Mouse (Mus musculus) forebrain, embryonic 13.5 days (tissue): ENCODE results near the gene Myo16. TPM values are rescaled to one million over a fixed set of nuclear protein-coding genes. Genes with fewer than 3 reads are reported as not detected.

Experiments used
- ATAC-seq: fragments of 200-750 bp; cut with Nextera tagmentation; 2 replicates; pipeline ENCODE4 v1.8.0; 2017
- H3K27ac ChIP-seq: fragments of 300-500 bp; sonication (generic); 2 replicates; pipeline ENCODE4 v1.5.1; 2015; ENCODE audit warnings: inconsistent platforms, mild to moderate bottlenecking, moderate library complexity
- H3K27me3 ChIP-seq: fragments of 300-500 bp; sonication (generic); 2 replicates; pipeline ENCODE4 v1.6.1; 2015; ENCODE audit warnings: mild to moderate bottlenecking, inconsistent platforms
- H3K36me3 ChIP-seq: fragments of 300-500 bp; sonication (generic); 2 replicates; pipeline ENCODE4 v1.6.1; 2015; ENCODE audit warnings: mild to moderate bottlenecking, inconsistent platforms; ENCODE audit not compliant: poor library complexity, severe bottlenecking
- H3K4me1 ChIP-seq: fragments of 300-500 bp; sonication (generic); 2 replicates; pipeline ENCODE4 v1.6.1; 2015; ENCODE audit warnings: inconsistent platforms
- H3K4me2 ChIP-seq: fragments of 300-500 bp; sonication (generic); 2 replicates; pipeline ENCODE4 v1.6.1; 2015; ENCODE audit warnings: inconsistent platforms, mild to moderate bottlenecking, moderate library complexity
- H3K4me3 ChIP-seq: fragments of 300-500 bp; sonication (generic); 2 replicates; pipeline ENCODE4 v1.5.1; 2015; ENCODE audit warnings: mild to moderate bottlenecking, inconsistent platforms
- H3K9ac ChIP-seq: fragments of 300-500 bp; sonication (generic); 2 replicates; pipeline ENCODE4 v1.6.1; 2015; ENCODE audit warnings: mild to moderate bottlenecking, inconsistent platforms
- H3K9me3 ChIP-seq: fragments of 300-500 bp; sonication (generic); replicated peaks from 2 replicates; pipeline ENCODE4 v1.6.1; 2016; ENCODE audit warnings: inconsistent platforms
- WGBS: fragments of 180-500 bp; shearing (Covaris S2); methylation state at CpG from one replicate; pipeline ENCODE4 v1.1.7; 2015; 5-methylcytosine and 5-hydroxymethylcytosine counted together
- polyA plus RNA-seq: library from polyadenylated mRNA; unstranded; fragments of >200 nt; fragmentation: Nextera tagmentation; extraction: Ambion mirVana; gene quantifications from 2 replicates; pipeline ENCODE4 v1.2.1, GENCODE M21; 2015

Gene Myo16
- polyA plus RNA-seq, 1 experiment from 2014 or later, result 2.0 TPM

DNA sequence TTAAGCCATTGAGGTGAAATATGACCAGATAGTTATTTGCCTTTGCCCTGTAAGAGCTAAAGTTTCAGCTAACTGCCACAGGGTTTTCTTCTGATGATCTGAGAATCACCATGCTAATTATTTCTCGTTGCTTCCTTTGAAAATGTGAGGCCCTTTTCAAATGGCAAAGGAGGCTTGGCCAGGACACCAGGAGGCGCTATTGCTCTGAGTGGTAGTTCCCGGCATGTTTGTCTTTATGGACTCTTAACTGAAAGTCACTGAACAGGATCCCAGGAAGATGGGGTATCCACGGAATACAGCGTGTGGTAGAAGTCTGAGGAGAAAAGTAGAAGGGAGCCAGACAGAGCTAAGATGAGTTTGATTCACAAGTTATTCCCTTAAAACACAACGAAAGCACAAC is 420.4 kb downstream of the Myo16 start:
- H3K4me2 ChIP-seq, result no peak overlapping the region
- WGBS, result 20% methylated on average over 6 of the region's 6 CpGs
- no peak overlapping the region for H3K27ac ChIP-seq
- H3K4me3 ChIP-seq, result no peak overlapping the region
- no peaks in the 10 kb centered on the region for H3K4me1 ChIP-seq
- no peak overlapping the region for H3K9ac ChIP-seq
- no peaks in the 10 kb centered on the region for H3K9me3 ChIP-seq
- H3K36me3 ChIP-seq, result no peaks in the 10 kb centered on the region
- ATAC-seq, result no peak
- 0 out of 2 replicates have a peak, but pooled peaks cover 3% of the 10 kb centered on the region for H3K27me3 ChIP-seq

DNA sequence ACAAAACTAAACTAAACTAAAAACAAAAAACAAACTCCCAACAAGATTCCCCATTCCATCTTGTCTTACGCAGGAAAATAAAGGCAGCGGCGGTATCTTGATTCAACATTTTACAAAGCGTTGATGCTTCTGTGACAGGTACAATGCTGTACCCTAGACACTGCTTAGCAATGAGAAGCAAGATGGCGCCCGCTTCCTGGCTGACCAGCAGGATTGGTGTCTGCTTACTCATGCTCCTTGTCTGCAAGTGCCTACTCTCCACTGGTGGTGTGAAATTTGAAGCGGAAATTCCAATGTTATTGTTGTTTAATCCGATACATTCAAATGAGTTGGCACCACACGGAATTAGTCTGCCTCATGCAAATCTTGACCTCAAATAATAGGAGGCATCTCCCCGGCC is 421.5 kb downstream of the Myo16 start:
- no peaks in the 10 kb centered on the region for H3K36me3 ChIP-seq
- H3K4me1 ChIP-seq, result no peaks in the 10 kb centered on the region
- H3K27ac ChIP-seq, result no peak overlapping the region
- no peak overlapping the region for H3K4me2 ChIP-seq
- H3K27me3 ChIP-seq, result 0 out of 2 replicates have a peak, but pooled peaks cover 3% of the 10 kb centered on the region
- WGBS, result 92% methylated on average over 10 of the region's 10 CpGs
- H3K4me3 ChIP-seq, result no peak overlapping the region
- ATAC-seq, result no peak
- H3K9me3 ChIP-seq, result no peaks in the 10 kb centered on the region
- H3K9ac ChIP-seq, result no peak overlapping the region

DNA sequence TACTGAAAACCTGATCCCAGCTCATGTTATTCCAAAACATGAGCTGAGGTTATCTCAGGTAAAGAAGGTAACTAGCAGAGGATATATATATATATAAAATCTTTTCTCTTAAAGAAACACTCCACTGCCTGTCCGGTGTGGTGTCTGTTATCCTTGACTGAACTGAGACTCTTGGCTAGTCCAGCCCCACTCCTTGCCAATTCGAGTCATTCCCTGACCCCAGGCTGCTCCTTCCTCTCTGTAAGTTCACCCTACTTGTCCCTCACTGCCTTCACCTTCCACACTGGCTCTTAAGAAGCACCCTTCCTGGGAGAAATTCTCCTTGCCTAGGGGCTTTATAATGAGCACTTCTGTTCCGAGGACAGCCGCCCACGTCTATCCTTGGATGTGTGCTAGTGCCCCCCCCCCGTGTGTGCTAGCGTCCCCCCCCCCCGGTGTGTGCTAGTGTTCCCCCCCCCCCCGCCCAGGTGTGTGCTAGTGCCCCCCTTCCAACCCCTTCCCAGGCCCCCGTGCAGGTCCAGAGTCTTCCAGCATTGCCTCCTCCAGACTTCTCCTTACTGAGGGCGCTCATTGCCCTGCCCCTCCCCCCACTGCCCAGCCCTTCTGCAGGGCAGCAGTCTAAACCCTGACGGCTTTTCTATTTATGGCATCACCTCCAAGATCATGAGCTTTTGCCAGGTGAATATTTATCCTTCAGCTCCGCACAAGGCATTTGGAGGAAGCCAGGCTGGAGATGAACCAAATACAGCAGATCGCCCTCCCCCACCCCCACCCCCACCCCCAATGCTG is 433.4 kb downstream of the Myo16 start:
- Histone ChIP-seq H3K27me3 (no peaks in the 10 kb centered on the region), H3K9ac (no peak overlapping the region), H3K4me2 (no peak overlapping the region), H3K27ac (no peak overlapping the region), H3K4me1 (peaks cover 11% of the 10 kb centered on the region), H3K36me3 (no peaks in the 10 kb centered on the region), H3K9me3 (no peaks in the 10 kb centered on the region), H3K4me3 (no peak overlapping the region)
- ATAC-seq, result no peak
- WGBS, result 29% methylated on average over 12 of the region's 14 CpGs

DNA sequence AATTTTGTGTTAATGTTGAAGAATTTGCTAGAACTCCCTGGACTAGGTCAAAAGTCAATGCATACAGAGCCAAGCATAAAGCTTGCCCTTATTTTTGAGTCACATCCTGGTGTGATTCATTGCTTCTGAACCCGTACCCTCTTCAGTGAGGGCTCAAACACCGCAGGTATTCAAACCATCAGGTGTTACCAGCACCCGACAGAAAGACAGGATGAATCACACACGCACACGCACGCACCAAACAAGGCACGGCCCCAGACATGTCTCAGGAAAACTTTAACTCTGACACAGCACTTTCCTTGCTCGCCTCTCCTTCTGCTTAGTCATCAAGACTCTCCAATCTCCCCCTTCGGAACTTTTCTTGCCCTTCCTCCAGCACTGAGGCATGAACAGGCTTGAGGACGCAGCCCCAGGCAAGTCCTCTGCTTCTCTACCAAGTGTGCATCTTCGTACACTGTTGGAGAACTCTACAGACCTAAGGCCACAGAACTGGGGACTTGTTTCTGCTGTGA is 435.8 kb downstream of the Myo16 start:
- 89% methylated on average over 11 of the region's 11 CpGs for WGBS
- Histone ChIP-seq H3K27ac (no peak overlapping the region), H3K4me2 (no peak overlapping the region), H3K4me3 (no peak overlapping the region), H3K4me1 (peaks cover 14% of the 10 kb centered on the region), H3K36me3 (no peaks in the 10 kb centered on the region), H3K27me3 (no peaks in the 10 kb centered on the region), H3K9ac (no peak overlapping the region), H3K9me3 (no peaks in the 10 kb centered on the region)
- ATAC-seq, result no peak

DNA sequence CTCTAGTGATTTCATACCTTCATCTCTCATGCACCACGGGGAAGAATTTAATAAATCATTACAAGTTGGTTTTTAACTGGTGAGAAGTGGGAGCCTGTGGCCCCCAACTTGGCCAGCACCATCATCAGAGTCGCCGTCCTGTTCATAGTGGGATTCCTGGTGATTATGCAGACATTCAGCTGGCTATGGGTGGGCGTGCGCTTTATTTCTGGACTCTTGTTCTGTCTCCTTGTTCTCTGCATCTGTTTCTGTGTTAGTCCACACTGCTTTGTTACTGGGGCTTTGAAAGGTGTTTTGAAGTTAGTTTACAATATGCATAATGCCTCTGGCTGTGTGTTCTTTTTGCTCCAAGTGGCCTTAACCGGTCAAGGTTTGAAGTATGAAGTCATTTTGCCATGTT is 439.2 kb downstream of the Myo16 start:
- no peak for ATAC-seq
- Histone ChIP-seq H3K27ac (no peak overlapping the region), H3K9ac (no peak overlapping the region), H3K4me1 (0 out of 2 replicates have a peak, but pooled peaks cover 3% of the 10 kb centered on the region), H3K27me3 (0 out of 2 replicates have a peak, but pooled peaks cover 6% of the 10 kb centered on the region), H3K4me2 (no peak overlapping the region), H3K9me3 (no peaks in the 10 kb centered on the region), H3K4me3 (no peak overlapping the region), H3K36me3 (no peaks in the 10 kb centered on the region)
- WGBS, result 93% methylated on average over 6 of the region's 6 CpGs

DNA sequence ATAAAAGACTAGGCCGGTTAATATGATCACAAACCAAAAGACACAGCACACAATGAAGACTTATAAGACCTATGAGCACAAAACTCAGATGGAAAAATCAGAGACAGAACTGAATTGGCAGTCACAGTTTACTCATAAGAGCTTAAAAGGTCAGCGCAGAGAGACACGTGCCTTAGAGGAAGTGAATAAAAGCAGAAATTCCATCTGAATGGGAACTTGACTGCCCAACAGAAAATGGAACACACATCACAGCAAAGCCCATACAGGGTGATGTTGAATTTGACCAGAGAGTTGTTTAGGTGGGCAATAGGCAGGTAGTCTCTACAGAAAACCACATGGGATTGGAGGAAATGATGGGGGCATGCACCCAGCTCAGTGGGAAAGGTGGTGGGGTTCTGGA is 442.6 kb downstream of the Myo16 start:
- ATAC-seq, result no peak
- Histone ChIP-seq H3K4me2 (no peak overlapping the region), H3K27me3 (0 out of 2 replicates have a peak, but pooled peaks cover 6% of the 10 kb centered on the region), H3K9ac (no peak overlapping the region), H3K9me3 (no peaks in the 10 kb centered on the region), H3K4me1 (0 out of 2 replicates have a peak, but pooled peaks cover 3% of the 10 kb centered on the region), H3K27ac (no peak overlapping the region), H3K36me3 (no peaks in the 10 kb centered on the region), H3K4me3 (no peak overlapping the region)
- WGBS, result 79% methylated on average over 3 of the region's 3 CpGs

DNA sequence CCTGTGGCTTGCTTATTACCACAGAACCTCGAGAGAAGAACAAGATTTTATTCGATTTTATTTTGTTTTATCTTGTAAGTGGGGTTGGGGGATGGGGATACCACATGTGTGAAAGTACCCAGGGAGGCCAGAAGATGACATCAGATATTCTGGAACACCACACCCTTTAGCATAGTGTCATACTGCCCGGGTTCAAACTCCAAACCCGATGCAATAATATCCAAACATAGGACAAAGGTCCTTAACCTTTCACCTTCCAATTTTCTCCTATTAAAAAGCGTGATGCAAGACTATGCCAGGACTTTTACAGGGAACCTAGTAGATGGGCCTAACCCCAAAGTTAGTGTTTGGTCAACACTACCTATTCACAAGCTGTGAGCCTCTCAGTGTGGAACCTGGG is 443.9 kb downstream of the Myo16 start:
- Histone ChIP-seq H3K9ac (no peak overlapping the region), H3K4me1 (0 out of 2 replicates have a peak, but pooled peaks cover 3% of the 10 kb centered on the region), H3K4me2 (no peak overlapping the region), H3K36me3 (no peaks in the 10 kb centered on the region), H3K27ac (no peak overlapping the region), H3K4me3 (no peak overlapping the region), H3K27me3 (0 out of 2 replicates have a peak, but pooled peaks cover 6% of the 10 kb centered on the region), H3K9me3 (no peaks in the 10 kb centered on the region)
- 93% methylated on average over 5 of the region's 5 CpGs for WGBS
- no peak for ATAC-seq

DNA sequence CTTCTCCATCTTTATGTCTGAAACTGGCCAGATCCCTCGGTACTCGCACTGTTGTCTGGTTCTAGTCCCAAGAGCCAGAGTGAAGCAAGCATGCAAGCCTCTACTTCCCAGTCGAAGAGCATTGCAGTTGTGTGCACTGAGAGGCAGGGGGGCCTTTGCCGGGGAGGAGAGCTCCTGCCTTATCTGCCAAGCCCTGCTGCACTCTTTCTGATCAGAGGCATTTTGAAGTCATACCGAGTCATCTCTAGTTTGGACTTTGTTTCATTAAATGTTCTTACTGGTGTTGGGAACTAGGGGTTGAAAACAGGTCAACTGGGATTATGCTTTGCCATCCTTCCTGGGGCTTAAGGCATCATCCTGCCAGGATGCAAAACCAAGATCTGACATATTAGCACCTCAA is 445.2 kb downstream of the Myo16 start:
- 85% methylated on average over 5 of the region's 5 CpGs for WGBS
- Histone ChIP-seq H3K27me3 (0 out of 2 replicates have a peak, but pooled peaks cover 6% of the 10 kb centered on the region), H3K9me3 (no peaks in the 10 kb centered on the region), H3K27ac (no peak overlapping the region), H3K9ac (no peak overlapping the region), H3K4me3 (no peak overlapping the region), H3K36me3 (no peaks in the 10 kb centered on the region), H3K4me2 (no peak overlapping the region), H3K4me1 (0 out of 2 replicates have a peak, but pooled peaks cover 3% of the 10 kb centered on the region)
- no peak for ATAC-seq

DNA sequence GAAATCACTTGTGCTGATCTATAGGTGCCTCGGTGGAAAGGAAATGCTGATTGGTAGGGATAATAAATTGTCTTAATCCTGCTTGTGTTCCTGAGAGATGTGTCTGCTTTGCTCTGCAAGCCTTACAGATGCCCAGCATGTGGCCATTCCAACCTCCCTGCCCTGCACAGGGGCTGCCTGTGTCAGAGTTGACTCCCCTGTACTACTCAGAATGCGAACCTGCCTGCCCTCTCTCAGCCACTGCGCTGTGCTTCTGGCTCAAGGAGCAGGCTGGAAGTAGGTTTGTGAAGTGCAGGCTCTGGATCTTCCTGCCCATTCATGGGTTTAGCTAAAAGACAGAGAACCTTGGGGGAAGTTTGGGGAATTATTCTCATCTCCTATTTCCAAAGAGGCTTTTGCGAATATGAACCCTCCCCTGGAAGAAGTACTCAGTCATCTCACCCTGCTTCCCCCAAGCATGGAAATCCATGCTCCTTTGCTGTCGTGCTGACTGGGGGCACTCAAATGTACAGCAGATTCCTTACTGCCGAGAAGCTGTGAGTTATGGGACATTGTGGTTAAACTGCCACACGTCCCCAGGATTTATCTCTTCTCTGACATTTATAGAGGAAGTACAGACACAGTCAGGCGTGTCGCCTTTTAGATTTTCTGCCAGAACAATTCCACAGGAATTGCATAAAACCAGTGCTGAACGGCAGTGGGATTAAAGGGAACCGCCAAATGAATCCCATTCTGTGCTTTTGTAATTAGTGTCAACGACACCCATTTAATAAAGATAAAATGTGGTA is 452.5 kb downstream of the Myo16 start:
- H3K4me2 ChIP-seq, result no peak overlapping the region
- no peak overlapping the region for H3K27ac ChIP-seq
- H3K36me3 ChIP-seq, result no peaks in the 10 kb centered on the region
- no peak for ATAC-seq
- no peaks in the 10 kb centered on the region for H3K9me3 ChIP-seq
- H3K27me3 ChIP-seq, result no peaks in the 10 kb centered on the region
- no peak overlapping the region for H3K9ac ChIP-seq
- peaks cover 11% of the 10 kb centered on the region; the same call in 1 of the 2 replicates for H3K4me1 ChIP-seq
- 29% methylated on average over 12 of the region's 12 CpGs for WGBS
- H3K4me3 ChIP-seq, result no peak overlapping the region

DNA sequence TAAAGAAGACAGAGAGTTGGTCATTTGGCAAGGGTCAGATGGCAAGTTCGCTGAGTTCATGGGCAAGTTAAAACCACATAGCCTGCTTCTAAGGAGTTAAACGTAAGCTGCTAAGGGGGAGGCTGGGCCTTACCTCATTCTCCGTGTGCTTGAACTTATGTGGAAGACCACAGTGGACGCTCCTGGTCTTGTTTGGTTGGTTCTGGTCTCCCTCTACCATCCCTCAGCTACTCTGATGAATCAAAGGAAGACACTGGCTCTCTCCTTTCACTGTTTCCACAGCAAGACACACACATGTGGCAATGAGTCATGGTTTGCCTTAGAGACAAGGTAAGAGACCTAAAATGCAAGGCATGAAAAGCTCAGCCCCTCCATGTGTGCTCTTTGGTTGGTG is 453.1 kb downstream of the Myo16 start:
- H3K27ac ChIP-seq, result no peak overlapping the region
- H3K36me3 ChIP-seq, result no peaks in the 10 kb centered on the region
- no peak overlapping the region for H3K4me2 ChIP-seq
- 59% methylated on average over 4 of the region's 4 CpGs for WGBS
- H3K4me3 ChIP-seq, result no peak overlapping the region
- H3K4me1 ChIP-seq, result peaks cover 11% of the 10 kb centered on the region; the same call in 1 of the 2 replicates
- H3K27me3 ChIP-seq, result no peaks in the 10 kb centered on the region
- no peak overlapping the region for H3K9ac ChIP-seq
- no peak for ATAC-seq
- no peaks in the 10 kb centered on the region for H3K9me3 ChIP-seq

DNA sequence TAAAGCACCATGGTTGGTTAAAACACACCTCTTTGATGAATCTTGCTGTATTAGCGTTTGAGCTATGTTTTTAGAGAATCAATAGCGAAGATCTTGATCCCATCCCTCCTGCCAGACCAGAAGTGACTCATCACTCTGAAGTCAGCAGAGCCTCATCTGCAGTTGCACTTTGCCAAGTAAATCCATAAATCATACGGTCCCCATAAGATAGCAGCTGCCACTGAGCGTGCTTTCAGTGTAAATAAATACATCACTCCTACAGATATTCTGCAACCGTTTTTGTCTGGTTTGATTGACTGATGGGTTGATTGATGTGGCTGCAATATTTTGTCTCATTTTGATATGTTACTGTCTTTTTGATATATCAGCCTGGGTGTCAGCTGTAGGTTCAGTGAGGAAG is 457.9 kb downstream of the Myo16 start:
- ATAC-seq, result no peak
- Histone ChIP-seq H3K4me1 (peaks cover 8% of the 10 kb centered on the region; the same call in 1 of the 2 replicates), H3K27ac (no peak overlapping the region), H3K4me2 (no peak overlapping the region), H3K36me3 (no peaks in the 10 kb centered on the region), H3K27me3 (no peaks in the 10 kb centered on the region), H3K9ac (no peak overlapping the region), H3K4me3 (no peak overlapping the region), H3K9me3 (no peaks in the 10 kb centered on the region)
- WGBS, result 93% methylated on average over 5 of the region's 5 CpGs

DNA sequence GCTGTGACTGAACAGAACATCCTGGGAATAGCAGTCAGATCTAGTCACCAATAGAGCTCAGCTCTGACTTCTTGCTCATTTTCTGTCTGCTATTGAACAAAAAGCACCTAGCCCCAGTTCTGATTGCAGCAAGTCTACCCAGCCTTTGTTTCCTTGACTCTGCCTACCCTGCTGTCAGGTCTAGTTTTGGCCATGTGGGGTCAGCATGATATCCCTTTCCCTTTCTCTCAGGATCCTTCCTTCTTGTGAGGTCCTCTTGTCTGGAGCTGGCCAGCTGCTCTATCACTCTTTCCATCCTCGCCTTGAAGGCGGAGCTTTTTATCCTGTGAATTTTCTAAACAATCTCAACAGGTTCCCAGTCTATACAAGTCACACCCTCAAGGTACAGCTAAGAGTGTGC is 459.7 kb downstream of the Myo16 start:
- Histone ChIP-seq H3K36me3 (no peaks in the 10 kb centered on the region), H3K9me3 (no peaks in the 10 kb centered on the region), H3K4me1 (peaks cover 2% of the 10 kb centered on the region; the same call in 1 of the 2 replicates), H3K27me3 (no peaks in the 10 kb centered on the region), H3K4me3 (no peak overlapping the region), H3K9ac (no peak overlapping the region), H3K27ac (no peak overlapping the region), H3K4me2 (no peak overlapping the region)
- 63% methylated on average over 2 of the region's 2 CpGs for WGBS
- ATAC-seq, result no peak
